Mouse (Mus musculus) C2C12 (cell line): ENCODE measurements around the gene Unc93b1.

Experiments
- CTCF ChIP-seq: IDR thresholded peaks from one replicate; pipeline ENCODE4 v1.5.1; 2011; ENCODE audit not compliant: control insufficient read depth, insufficient read depth, insufficient read length
- USF1 ChIP-seq: IDR thresholded peaks from one replicate; pipeline ENCODE4 v1.6.1; 2011; ENCODE audit warnings: low read depth, mild to moderate bottlenecking, control low read depth, moderate library complexity

DNA sequence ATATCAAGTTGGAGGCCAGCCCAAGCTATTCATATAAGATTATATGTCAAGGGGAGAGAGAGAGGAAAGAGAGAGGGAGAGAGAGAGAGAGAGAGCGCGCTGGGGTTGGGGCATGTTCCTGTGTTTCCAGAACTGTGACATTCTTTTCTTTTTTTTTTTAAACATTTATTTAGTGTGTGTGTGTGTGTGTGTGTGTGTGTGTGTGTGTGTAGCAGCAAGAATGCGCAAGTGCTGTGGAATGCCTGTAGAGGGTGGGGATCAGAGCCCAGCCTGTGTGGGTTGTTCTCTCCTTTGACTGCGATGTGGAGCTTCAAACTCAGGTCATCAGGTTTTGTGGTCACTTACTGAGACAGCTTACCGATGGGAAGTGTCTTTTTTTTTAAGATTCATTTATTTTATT is 25.2 kb downstream of the Unc93b1 start:
- no peak for TF ChIP-seq CTCF
- no peak for TF ChIP-seq USF1
